Mouse (Mus musculus) C2C12 (cell line): ENCODE measurements around the gene Atrnl1.

Experiments
- CEBPB ChIP-seq: IDR thresholded peaks from one replicate; pipeline ENCODE4 v1.6.1; 2011; ENCODE audit warnings: low read depth, mild to moderate bottlenecking, control low read depth, moderate library complexity
- CTCF ChIP-seq: IDR thresholded peaks from one replicate; pipeline ENCODE4 v1.5.1; 2011; ENCODE audit not compliant: control insufficient read depth, insufficient read depth, insufficient read length
- FOSL1 ChIP-seq: IDR thresholded peaks from one replicate; pipeline ENCODE4 v1.8.0; 2011; ENCODE audit warnings: mild to moderate bottlenecking, low read length; ENCODE audit not compliant: poor library complexity, insufficient read depth, severe bottlenecking
- MAX ChIP-seq: IDR thresholded peaks from one replicate; pipeline ENCODE4 v1.6.1; 2011; ENCODE audit warnings: mild to moderate bottlenecking, control low read depth
- USF1 ChIP-seq: IDR thresholded peaks from one replicate; pipeline ENCODE4 v1.6.1; 2011; ENCODE audit warnings: low read depth, mild to moderate bottlenecking, control low read depth, moderate library complexity

DNA sequence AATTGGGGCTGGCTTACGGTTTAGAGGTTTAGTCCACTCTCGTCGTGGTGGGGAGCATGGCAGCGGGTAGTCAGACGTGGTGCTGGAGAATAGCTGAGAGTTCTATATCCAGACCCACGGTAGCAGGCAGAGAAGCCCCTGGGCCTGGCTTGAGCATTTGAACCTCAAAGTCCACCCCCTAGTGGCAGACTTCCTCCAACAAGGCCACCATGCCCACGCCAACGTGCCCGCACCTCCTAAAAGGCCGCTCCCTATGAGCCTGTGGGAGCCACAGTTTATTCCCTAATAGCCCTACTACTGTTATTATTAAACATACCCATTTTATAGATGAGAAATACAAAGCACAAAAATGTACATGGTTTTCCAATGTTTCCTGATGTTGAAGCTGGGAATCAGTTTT lies 19.2 kb upstream of the Atrnl1 start:
- TF ChIP-seq CTCF (no peak), MAX (no peak), USF1 (no peak), CEBPB (no peak), FOSL1 (no peak)
